Mouse (Mus musculus) spleen, adult 2 months (tissue): Measurements from ENCODE around the gene Ptgdr. TPM values are rescaled to one million over a fixed set of nuclear protein-coding genes. Genes with fewer than 3 reads are reported as not detected.
"Not testable (repeated sequence)": the region's sequence is repeated elsewhere in the genome, so short reads cannot be mapped to it uniquely, and the experiment has no call there.

Source experiments
- DNase-seq, 2 experiments: peaks; one replicate each; pipeline versions ENCODE4 v3.0.0 to v3.0.0-alpha.2; 2012 to 2021; ENCODE audit warnings: low spot score in 2 of 2, low read depth in 1 of 2
- H3K27ac ChIP-seq: fragments of 200-500 bp; 2 replicates; pipeline ENCODE4 v1.5.1; 2012; ENCODE audit warnings: low read length, inconsistent platforms; ENCODE audit not compliant: insufficient read depth
- H3K27me3 ChIP-seq: fragments of 200-500 bp; 2 replicates; pipeline ENCODE4 v1.6.1; 2012; ENCODE audit warnings: mild to moderate bottlenecking, moderate library complexity, low read length, inconsistent platforms; ENCODE audit not compliant: control insufficient read depth, insufficient read depth
- H3K36me3 ChIP-seq: fragments of 200-500 bp; 2 replicates; pipeline ENCODE4 v1.6.1; 2012; ENCODE audit warnings: mild to moderate bottlenecking, low read length, inconsistent platforms; ENCODE audit not compliant: control insufficient read depth, insufficient read depth
- H3K4me1 ChIP-seq: fragments of 200-500 bp; 2 replicates; pipeline ENCODE4 v1.6.1; 2011; ENCODE audit warnings: inconsistent platforms; ENCODE audit not compliant: control insufficient read depth, insufficient read depth, insufficient read length
- H3K4me3 ChIP-seq: fragments of 200-500 bp; 2 replicates; pipeline ENCODE4 v1.5.1; 2011; ENCODE audit warnings: mild to moderate bottlenecking, inconsistent platforms; ENCODE audit not compliant: insufficient read depth, insufficient read length; ENCODE audit errors: extremely low read depth
- CTCF ChIP-seq: fragments of 200-500 bp; IDR thresholded peaks from 2 replicates; pipeline ENCODE4 v1.5.1; 2011; ENCODE audit warnings: mild to moderate bottlenecking, inconsistent platforms; ENCODE audit not compliant: insufficient read depth, insufficient read length, insufficient replicate concordance; ENCODE audit errors: extremely low read depth
- POLR2A ChIP-seq: fragments of 200-500 bp; IDR thresholded peaks from 2 replicates; pipeline ENCODE4 v1.6.1; 2011; ENCODE audit warnings: low read depth, low read length, inconsistent platforms
- WGBS: fragments of 180-500 bp; shearing (Covaris S2); methylation state at CpG from one replicate; pipeline ENCODE4 v1.1.7; 2018; 5-methylcytosine and 5-hydroxymethylcytosine counted together
- polyA plus RNA-seq: library from polyadenylated mRNA; depleted of rRNA; stranded (reverse); fragments of >200 nt; gene quantifications from 2 replicates; pipeline ENCODE4 v1.2.3, GENCODE M21; 2012; rRNA removed

The Ptgdr gene
- 0.04 and 0.06 TPM in 2 replicates for polyA plus RNA-seq

DNA sequence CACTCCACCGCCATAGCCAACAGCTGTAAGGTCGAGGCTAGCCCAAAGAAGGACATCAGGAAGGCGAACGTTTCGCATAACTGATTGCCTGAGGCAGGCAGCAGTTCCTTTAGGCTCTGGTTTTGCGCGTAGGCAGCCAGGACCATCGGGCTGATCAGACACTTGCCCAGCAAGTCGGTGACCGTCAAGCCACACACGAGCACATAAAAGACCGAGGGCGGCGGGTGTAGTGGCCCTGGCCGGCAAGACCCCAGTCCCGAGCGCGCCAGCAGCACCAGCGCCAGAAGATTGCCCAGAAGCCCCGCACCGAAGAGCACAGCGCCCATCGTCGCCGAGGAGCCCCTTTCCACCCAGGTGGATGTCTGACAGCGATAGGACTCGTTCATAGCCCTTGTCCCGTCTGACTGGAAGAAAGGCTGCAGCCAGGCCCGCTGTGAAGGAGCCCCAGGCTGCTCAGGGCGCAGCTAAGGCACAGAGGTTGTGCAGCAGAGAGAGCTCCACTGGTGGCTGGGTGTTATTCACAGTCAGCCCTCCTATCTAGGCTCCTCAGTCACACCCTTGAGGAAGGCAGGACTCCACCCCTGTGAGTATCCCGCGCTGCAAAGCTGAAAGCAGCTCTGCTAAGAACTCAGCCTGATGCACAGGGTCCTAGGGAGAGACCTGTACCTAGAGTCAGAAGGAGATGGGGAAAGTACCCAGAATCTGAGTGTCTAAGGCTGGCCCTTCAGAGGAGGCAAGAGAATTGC is at the start of gene Ptgdr:
TSS of gene Ptgdr (minus strand) at position 508 of the 746 bp plus-strand sequence.
- no peak for TF ChIP-seq POLR2A

DNA sequence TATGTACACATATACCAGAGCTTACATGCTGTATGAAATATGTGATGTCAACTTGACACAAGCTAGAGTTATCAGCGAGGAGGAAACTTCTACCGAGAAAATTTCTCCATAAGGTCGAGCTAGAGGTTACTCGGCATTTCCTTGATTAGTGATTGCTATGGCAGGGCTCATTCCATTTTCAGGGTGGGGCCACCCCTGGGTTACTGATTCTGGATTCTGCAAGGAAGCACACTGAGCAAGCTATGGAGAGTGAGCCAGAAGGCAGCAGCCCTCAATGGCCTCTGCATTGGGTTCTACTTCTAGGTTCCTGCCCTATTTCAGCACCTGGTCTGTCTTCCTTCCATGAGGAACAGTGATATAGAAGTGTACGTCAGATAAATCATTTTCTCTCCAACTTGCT is 48.6 kb upstream of the Ptgdr start:
- no peak for TF ChIP-seq POLR2A
- TF ChIP-seq CTCF, result no peak
- WGBS, result 88% methylated on average over 5 of the region's 5 CpGs
- Histone ChIP-seq H3K27me3 (no peaks in the 10 kb centered on the region), H3K27ac (no peak overlapping the region), H3K4me3 (no peak overlapping the region), H3K4me1 (no peaks in the 10 kb centered on the region), H3K36me3 (no peaks in the 10 kb centered on the region)
- DNase-seq, result no peak

More for the DNA sequence above, at the start of gene Ptgdr:
- Histone ChIP-seq H3K36me3 (no peaks in the 10 kb centered on the region), H3K27ac (no peak within 1 kb of the TSS), H3K27me3 (peaks cover 2% of the 10 kb centered on the region; the same call in 1 of the 2 replicates), H3K4me1 (no peaks in the 10 kb centered on the region), H3K4me3 (no peak within 1 kb of the TSS)
- DNase-seq, result no peak
- WGBS, result 6% methylated on average over 32 of the region's 32 CpGs

DNA sequence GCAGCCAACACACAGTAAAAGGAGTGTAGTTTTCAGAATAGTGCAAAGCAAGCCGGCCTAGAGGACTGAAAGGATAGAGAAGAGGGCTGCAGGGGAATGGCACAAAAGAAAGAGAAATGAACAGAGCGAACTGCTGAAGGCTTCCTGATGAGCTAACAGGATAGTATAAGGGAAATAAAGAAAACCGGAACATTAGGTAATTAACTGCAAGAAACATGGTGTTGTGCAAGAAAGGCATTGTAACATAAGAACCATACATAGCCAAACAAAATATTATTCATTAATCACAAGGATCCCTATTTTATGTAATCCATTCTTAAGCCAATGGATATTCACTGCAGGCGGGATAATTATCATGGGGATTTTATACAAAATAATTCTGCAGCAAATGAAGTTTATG is 45.0 kb upstream of the Ptgdr start:
- Histone ChIP-seq H3K27me3 (no peaks in the 10 kb centered on the region), H3K4me1 (no peaks in the 10 kb centered on the region), H3K36me3 (no peaks in the 10 kb centered on the region), H3K4me3 (no peak overlapping the region), H3K27ac (no peak overlapping the region)
- WGBS, result 89% methylated on average over 4 of the region's 4 CpGs
- TF ChIP-seq POLR2A (no peak), CTCF (no peak)
- no peak for DNase-seq

DNA sequence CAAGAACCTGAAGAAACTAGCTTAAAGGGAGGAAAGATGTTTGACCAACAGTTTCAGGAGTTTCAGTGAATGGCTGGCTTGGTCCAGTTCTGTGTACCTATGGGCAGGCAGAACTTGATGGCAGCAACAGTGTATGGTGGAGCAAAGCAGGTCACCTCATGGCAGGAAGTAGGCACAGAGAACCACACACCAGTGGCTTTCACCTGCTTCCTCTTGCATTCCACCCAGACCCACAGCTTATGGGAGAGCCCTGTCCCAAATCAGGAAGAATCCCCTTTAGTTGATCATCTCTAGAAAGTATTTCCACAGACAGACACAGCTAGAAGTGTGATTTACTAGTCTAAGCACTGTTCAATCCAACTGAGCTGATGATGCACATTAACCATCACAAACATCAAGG is 42.6 kb upstream of the Ptgdr start:
- H3K4me1 ChIP-seq, H3K36me3 ChIP-seq, H3K27me3 ChIP-seq, H3K27ac ChIP-seq, DNase-seq, H3K4me3 ChIP-seq: not testable (repeated sequence)

DNA sequence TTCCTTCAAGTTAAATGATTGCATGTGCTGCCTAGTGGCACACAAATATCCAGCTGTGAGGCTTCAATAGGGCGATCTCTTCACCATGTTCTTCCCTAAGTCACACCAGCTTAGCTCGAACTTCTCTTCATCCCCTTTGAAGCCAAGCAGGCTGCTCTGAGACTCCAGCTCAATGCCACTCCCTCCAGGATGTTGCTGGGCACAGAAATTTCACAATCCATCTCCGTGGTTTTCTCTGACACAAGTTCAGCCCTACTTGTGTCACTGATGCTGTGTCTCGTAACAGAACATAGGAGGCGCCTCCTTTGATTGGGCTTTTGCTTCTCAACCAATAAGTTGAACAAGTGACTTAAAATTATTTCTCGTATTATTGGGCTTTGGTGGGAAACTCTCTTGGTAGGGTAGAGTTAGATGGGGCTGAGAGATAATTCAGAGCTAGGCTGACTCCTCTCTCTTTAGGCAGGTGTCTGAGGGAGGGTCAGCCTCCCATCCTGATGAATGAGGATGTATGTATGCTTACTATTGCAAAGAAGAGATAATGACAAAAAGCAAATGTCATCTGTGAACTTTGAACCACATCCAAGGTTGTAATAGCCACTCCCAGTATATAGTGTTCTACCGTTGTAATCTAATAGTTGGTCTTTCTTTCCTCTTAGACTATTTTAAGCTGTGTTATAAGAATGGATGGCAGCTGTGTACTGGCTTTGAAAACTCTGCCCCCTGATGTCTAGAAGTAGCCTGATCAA is 32.4 kb upstream of the Ptgdr start:
- WGBS, result 60% methylated on average over 7 of the region's 7 CpGs
- no peaks in the 10 kb centered on the region for H3K27me3 ChIP-seq

DNA sequence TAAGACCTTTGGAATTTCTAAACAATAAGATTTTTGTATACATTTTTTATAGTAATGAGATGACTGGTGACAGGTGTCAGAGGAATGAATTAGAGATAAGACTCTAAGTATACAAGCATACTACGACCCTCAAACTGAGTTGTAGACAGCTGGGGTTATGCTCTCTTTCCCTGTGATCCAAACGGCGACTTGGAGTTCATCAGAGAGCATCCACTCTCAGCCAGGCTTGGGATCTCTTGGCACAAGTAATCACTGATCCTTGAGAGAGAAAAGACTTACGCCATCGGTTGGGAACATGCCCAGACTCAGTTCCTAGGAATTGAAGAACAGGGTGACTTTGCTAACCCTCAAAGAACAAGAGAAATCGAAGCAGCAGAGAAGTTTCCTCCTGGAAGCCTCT is 10.5 kb upstream of the Ptgdr start:
- H3K27ac ChIP-seq, result no peak overlapping the region
- no peak overlapping the region for H3K4me3 ChIP-seq
- TF ChIP-seq POLR2A (no peak), CTCF (no peak)
- 78% methylated on average over 6 of the region's 6 CpGs for WGBS
- no peaks in the 10 kb centered on the region for H3K36me3 ChIP-seq
- DNase-seq, result no peak
- H3K4me1 ChIP-seq, result no peaks in the 10 kb centered on the region
- no peaks in the 10 kb centered on the region for H3K27me3 ChIP-seq

More for the DNA sequence above, 32.4 kb upstream of the Ptgdr start:
- no peaks in the 10 kb centered on the region for H3K4me1 ChIP-seq
- TF ChIP-seq CTCF, result no peak
- TF ChIP-seq POLR2A, result no peak
- no peak for DNase-seq
- H3K36me3 ChIP-seq, result no peaks in the 10 kb centered on the region
- no peak overlapping the region for H3K27ac ChIP-seq
- no peak overlapping the region for H3K4me3 ChIP-seq

DNA sequence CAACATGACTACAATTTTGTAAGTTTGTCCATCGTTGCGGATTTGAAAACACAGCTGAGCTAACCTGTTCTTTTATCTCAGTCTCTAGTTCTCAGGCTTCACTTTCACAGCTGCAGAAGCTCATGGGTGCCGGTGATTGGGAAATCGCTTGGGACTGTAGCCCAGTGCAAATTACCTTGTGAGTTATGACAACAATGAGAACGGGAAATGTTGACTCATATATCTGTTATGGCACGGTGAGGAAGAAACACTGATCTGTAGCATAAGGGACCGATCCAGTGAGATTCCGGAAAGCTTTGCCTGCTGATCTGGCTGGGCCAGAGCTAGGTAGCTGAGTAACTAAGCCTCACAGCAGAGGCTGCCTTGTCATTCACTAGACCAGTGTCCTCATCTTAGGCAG is 6.5 kb upstream of the Ptgdr start:
- no peak for DNase-seq

More for the DNA sequence above, 6.5 kb upstream of the Ptgdr start:
- no peak overlapping the region for H3K27ac ChIP-seq
- H3K4me1 ChIP-seq, result no peaks in the 10 kb centered on the region
- TF ChIP-seq CTCF (no peak), POLR2A (no peak)
- H3K27me3 ChIP-seq, result no peaks in the 10 kb centered on the region
- no peak overlapping the region for H3K4me3 ChIP-seq
- H3K36me3 ChIP-seq, result no peaks in the 10 kb centered on the region
- 85% methylated on average over 8 of the region's 8 CpGs for WGBS
